Mouse (Mus musculus): ENCODE measurements at regions not wholly inside any gene's neighbourhood (a gene's known extent, or its start where the extent isn't known, plus 50 kb on each side); places are given as distances from the start of the nearest gene placed in this dataset.

- H3K4me1 ChIP-seq, result no peaks in the 10 kb centered on the region
- no peak overlapping the region for H3K4me2 ChIP-seq
- no peak overlapping the region for H3K9ac ChIP-seq
- no peak overlapping the region for H3K27ac ChIP-seq
- H3K4me3 ChIP-seq (replicated peaks), result no peak overlapping the region
- H3K27me3 ChIP-seq (replicated peaks), result no peaks in the 10 kb centered on the region
- H3K36me3 ChIP-seq, result no peaks in the 10 kb centered on the region
- ATAC-seq (ENCODE audit: insufficient read depth, low FRiP score, low read depth), result no peak
- H3K9me3 ChIP-seq, result no peaks in the 10 kb centered on the region
- 79% methylated on average over 2 of the region's 2 CpGs for WGBS
These were observed 70.1 kb upstream of the Xylt1 start for GRCm38 (mm10) chr7:117310586-117311200.

DNA sequence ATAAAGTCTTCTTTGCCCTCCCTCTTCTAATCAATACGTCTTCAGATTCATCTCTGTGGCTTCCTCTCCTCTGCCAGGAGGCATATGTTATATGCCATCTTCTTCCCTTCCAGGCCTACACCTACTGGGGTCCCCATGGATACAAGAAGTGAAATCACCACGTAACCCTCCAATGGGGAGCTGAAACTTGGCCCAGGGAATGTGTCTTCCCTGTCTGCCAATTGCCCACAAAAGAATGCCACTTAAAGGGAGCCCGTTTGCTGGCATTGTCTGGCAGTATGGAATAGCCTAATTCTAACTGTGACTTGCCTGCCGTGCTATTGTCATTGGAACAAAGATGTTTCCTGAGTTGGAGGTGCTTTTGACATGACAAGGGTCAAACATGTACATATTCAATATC is 69.5 kb upstream of the Xylt1 start:
- no peaks in the 10 kb centered on the region for H3K27me3 ChIP-seq (replicated peaks)
- no peak for ATAC-seq (ENCODE audit: insufficient read depth, low FRiP score, low read depth)
- no peaks in the 10 kb centered on the region for H3K4me1 ChIP-seq
- no peak overlapping the region for H3K4me2 ChIP-seq
- H3K27ac ChIP-seq, result no peak overlapping the region
- H3K4me3 ChIP-seq (replicated peaks), result no peak overlapping the region
- H3K9ac ChIP-seq, result no peak overlapping the region
- H3K36me3 ChIP-seq, result no peaks in the 10 kb centered on the region
- no peaks in the 10 kb centered on the region for H3K9me3 ChIP-seq
- WGBS, result 71% methylated on average over 4 of the region's 4 CpGs

GRCm38 (mm10) chr7:117316126-117316805 is 64.5 kb upstream of the Xylt1 start:
- Histone ChIP-seq H3K27me3 (replicated peaks) (no peaks in the 10 kb centered on the region), H3K36me3 (no peaks in the 10 kb centered on the region), H3K27ac (no peak overlapping the region), H3K9ac (no peak overlapping the region), H3K9me3 (no peaks in the 10 kb centered on the region), H3K4me2 (no peak overlapping the region), H3K4me1 (no peaks in the 10 kb centered on the region), H3K4me3 (replicated peaks) (no peak overlapping the region)
- no peak for ATAC-seq (ENCODE audit: insufficient read depth, low FRiP score, low read depth)
- WGBS, result 76% methylated on average over 5 of the region's 5 CpGs

DNA sequence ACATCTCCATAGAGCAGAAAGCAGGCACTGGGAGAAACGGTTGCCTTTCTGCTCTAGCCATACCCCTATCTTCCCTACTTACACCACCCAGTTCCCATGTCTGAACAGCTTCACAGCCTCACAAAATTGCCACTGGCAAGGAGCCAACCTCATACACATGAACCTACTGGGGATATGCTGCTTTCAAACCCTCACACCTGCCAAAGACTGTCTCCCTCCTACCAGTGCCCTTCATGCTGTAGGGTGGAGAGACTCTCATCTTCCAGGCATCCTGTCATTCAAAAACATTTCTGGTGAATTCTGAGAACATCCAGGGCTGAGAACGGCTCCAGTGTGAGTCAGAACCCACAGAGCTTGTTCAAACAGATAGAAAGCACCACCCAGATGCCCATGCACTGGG is 63.4 kb upstream of the Xylt1 start:
- Histone ChIP-seq H3K4me1 (no peaks in the 10 kb centered on the region), H3K36me3 (no peaks in the 10 kb centered on the region), H3K4me3 (replicated peaks) (no peak overlapping the region), H3K9me3 (no peaks in the 10 kb centered on the region), H3K27me3 (replicated peaks) (no peaks in the 10 kb centered on the region), H3K27ac (no peak overlapping the region), H3K9ac (no peak overlapping the region), H3K4me2 (no peak overlapping the region)
- WGBS, result 49% methylated on average over 2 of the region's 2 CpGs
- no peak for ATAC-seq (ENCODE audit: insufficient read depth, low FRiP score, low read depth)

DNA sequence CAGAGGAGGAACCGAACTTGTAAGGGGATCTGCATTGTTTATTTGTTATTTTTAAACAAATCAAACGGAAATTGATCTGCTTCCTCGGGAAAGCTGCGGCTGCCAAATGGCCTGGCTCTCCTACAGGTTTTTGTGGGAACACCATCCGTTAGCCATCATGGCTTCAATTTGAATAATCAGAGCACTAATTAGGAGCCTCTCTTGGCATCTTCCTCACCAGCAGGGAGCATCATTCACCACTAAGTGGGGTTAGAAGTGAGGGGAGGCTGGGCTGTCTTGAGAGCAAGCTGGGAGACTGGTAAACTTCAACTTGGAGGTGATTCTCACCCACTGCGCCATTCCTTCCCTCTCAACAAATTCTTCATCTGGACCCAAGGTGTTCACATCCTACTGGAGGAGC is 60.2 kb upstream of the Xylt1 start:
- Histone ChIP-seq H3K4me1 (no peaks in the 10 kb centered on the region), H3K27me3 (replicated peaks) (no peaks in the 10 kb centered on the region), H3K9ac (no peak overlapping the region), H3K4me3 (replicated peaks) (no peak overlapping the region), H3K27ac (no peak overlapping the region), H3K4me2 (no peak overlapping the region), H3K36me3 (no peaks in the 10 kb centered on the region), H3K9me3 (no peaks in the 10 kb centered on the region)
- 42% methylated on average over 6 of the region's 6 CpGs for WGBS
- ATAC-seq (ENCODE audit: insufficient read depth, low FRiP score, low read depth), result no peak
